Mouse (Mus musculus) stomach, postnatal 0 days (tissue): ENCODE measurements at regions not wholly inside any gene's neighbourhood (a gene's known extent, or its start where the extent isn't known, plus 50 kb on each side); places are given as distances from the start of the nearest gene placed in this dataset.

Experiments
- CTCF ChIP-seq: IDR thresholded peaks from 2 replicates; pipeline ENCODE4 v1.5.1; 2016; ENCODE audit warnings: antibody characterized with exemption, low read depth, mild to moderate bottlenecking, moderate library complexity
- EP300 ChIP-seq: optimal IDR thresholded peaks from 2 replicates; pipeline ENCODE3; 2016; ENCODE audit warnings: antibody characterized with exemption

GRCm38 (mm10) chr15:60516810-60517209 is 336.8 kb downstream of the Fam84b start:
- TF ChIP-seq CTCF (no peak), EP300 (no peak)
